Mouse (Mus musculus) liver, embryonic 13.5 days (tissue): ENCODE measurements around the gene Slc26a9. TPM values are rescaled to one million over a fixed set of nuclear protein-coding genes. Genes with fewer than 3 reads are reported as not detected.
A peak's percentile ranks its signal among the peaks of the same experiment; 100 is the strongest.

Experiments
- ATAC-seq: fragments of 200-750 bp; cut with Nextera tagmentation; 2 replicates; pipeline ENCODE4 v1.8.0; 2017; ENCODE audit warnings: low read depth, mild to moderate bottlenecking, moderate number of reproducible peaks, moderate library complexity
- DNase-seq: peaks from one replicate; pipeline ENCODE4 v3.0.0; 2022
- H3K27ac ChIP-seq: fragments of 300-500 bp; sonication (generic); 2 replicates; pipeline ENCODE4 v1.5.1; 2015; ENCODE audit warnings: moderate library complexity, mild to moderate bottlenecking, inconsistent platforms
- H3K27me3 ChIP-seq: fragments of 300-500 bp; sonication (generic); 2 replicates; pipeline ENCODE4 v1.6.1; 2015; ENCODE audit warnings: mild to moderate bottlenecking, inconsistent platforms
- H3K36me3 ChIP-seq: fragments of 300-500 bp; sonication (generic); 2 replicates; pipeline ENCODE4 v1.6.1; 2015; ENCODE audit warnings: mild to moderate bottlenecking, inconsistent platforms
- H3K4me1 ChIP-seq: fragments of 300-500 bp; sonication (generic); replicated peaks from 2 replicates; pipeline ENCODE4 v1.6.1; 2015; ENCODE audit warnings: inconsistent platforms
- H3K4me2 ChIP-seq: fragments of 300-500 bp; sonication (generic); 2 replicates; pipeline ENCODE4 v1.6.1; 2015; ENCODE audit warnings: inconsistent platforms, mild to moderate bottlenecking, moderate library complexity
- H3K4me3 ChIP-seq: fragments of 300-500 bp; sonication (generic); replicated peaks from 2 replicates; pipeline ENCODE4 v1.5.1; 2015; ENCODE audit warnings: mild to moderate bottlenecking, inconsistent platforms
- H3K9ac ChIP-seq: fragments of 300-500 bp; sonication (generic); 2 replicates; pipeline ENCODE4 v1.6.1; 2015; ENCODE audit warnings: mild to moderate bottlenecking, inconsistent platforms
- H3K9me3 ChIP-seq: fragments of 300-500 bp; sonication (generic); replicated peaks from 2 replicates; pipeline ENCODE4 v1.6.1; 2016; ENCODE audit warnings: inconsistent platforms
- WGBS: fragments of 180-500 bp; shearing (Covaris S2); methylation state at CpG from one replicate; pipeline ENCODE4 v1.1.7; 2015; ENCODE audit not compliant: insufficient replicate concordance; 5-methylcytosine and 5-hydroxymethylcytosine counted together
- polyA plus RNA-seq: library from polyadenylated mRNA; unstranded; fragments of >200 nt; fragmentation: Nextera tagmentation; extraction: Ambion mirVana; gene quantifications from 2 replicates; pipeline ENCODE4 v1.2.1, GENCODE M21; 2015

Gene Slc26a9
- polyA plus RNA-seq, 1 experiment from 2014 or later: not detected

- peaks cover 16% of the 10 kb centered on the region for H3K4me1 ChIP-seq
- 71% methylated on average over 7 of the region's 7 CpGs for WGBS
- no peaks in the 10 kb centered on the region for H3K9me3 ChIP-seq
- DNase-seq (no peak), ATAC-seq (no peak)
- H3K36me3 ChIP-seq: no peaks in the 10 kb centered on the region
- H3K27me3 ChIP-seq: 0 out of 2 replicates have a peak, but pooled peaks cover 5% of the 10 kb centered on the region
- H3K4me3 ChIP-seq: no peak overlapping the region
- no peak overlapping the region for H3K9ac ChIP-seq
- H3K27ac ChIP-seq: no peak overlapping the region
- H3K4me2 ChIP-seq: no peak overlapping the region
These were observed 15.0 kb downstream of the Slc26a9 start for GRCm38 (mm10) chr1:131758796-131759195.

GRCm38 (mm10) chr1:131759667-131760427 is 16.0 kb downstream of the Slc26a9 start:
- Histone ChIP-seq H3K4me1 (peaks cover 6% of the 10 kb centered on the region), H3K27ac (no peak overlapping the region), H3K4me2 (no peak overlapping the region), H3K9ac (no peak overlapping the region), H3K9me3 (no peaks in the 10 kb centered on the region), H3K27me3 (0 out of 2 replicates have a peak, but pooled peaks cover 5% of the 10 kb centered on the region), H3K4me3 (no peak overlapping the region), H3K36me3 (no peaks in the 10 kb centered on the region)
- no peak for ATAC-seq
- no peak for DNase-seq
- whole genome bisulfite sequencing: 47% methylated on average over 9 of the region's 9 CpGs

GRCm38 (mm10) chr1:131760428-131760820 is 16.6 kb downstream of the Slc26a9 start:
- ATAC-seq (no peak), DNase-seq (no peak)
- Histone ChIP-seq H3K4me1 (no peaks in the 10 kb centered on the region), H3K9me3 (no peaks in the 10 kb centered on the region), H3K9ac (no peak overlapping the region), H3K4me2 (no peak overlapping the region), H3K4me3 (no peak overlapping the region), H3K36me3 (no peaks in the 10 kb centered on the region), H3K27me3 (0 out of 2 replicates have a peak, but pooled peaks cover 5% of the 10 kb centered on the region), H3K27ac (no peak overlapping the region)
- 72% methylated on average over 3 of the region's 3 CpGs for WGBS

DNA sequence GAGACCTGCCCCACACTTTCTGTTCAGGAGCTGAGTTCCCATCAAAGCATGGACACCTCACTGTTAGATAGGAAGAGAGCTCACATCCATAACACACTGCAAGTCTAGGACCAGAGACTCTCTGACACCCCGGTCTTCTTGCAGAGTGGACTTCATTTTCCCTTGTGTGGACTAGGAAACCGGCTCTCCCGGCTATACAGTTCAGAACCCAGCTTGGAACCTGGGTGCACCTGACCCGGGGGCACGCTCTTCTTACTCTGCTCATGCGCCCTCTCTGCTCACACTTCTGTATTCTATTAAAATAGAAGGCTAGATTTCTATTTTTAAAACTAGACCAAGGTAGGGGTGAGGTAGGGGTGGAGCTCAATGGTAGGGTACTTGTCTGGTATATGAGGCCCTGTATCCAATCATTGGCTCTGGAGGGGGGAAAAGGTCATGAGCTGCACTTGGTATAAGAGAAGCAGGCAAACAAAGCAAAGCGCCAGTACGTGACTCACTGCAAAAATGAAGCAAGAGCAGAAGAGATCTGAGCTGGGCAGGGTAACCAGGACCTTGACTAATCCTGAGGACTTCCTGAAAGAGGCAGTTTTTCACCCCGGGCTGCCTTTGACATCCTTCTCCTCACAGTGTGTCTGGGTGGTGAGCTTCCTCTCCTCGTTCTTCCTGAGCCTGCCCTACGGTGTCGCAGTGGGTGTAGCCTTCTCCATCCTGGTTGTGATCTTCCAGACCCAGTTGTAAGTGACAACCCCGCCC is 17.4 kb downstream of the Slc26a9 start:
- H3K4me1 ChIP-seq: no peaks in the 10 kb centered on the region
- 0 out of 2 replicates have a peak, but pooled peaks cover 5% of the 10 kb centered on the region for H3K27me3 ChIP-seq
- ATAC-seq (no peak), DNase-seq (no peak)
- H3K9ac ChIP-seq: no peak overlapping the region
- no peak overlapping the region for H3K4me2 ChIP-seq
- WGBS: 51% methylated on average over 13 of the region's 13 CpGs
- H3K36me3 ChIP-seq: no peaks in the 10 kb centered on the region
- no peak overlapping the region for H3K27ac ChIP-seq
- no peaks in the 10 kb centered on the region for H3K9me3 ChIP-seq
- no peak overlapping the region for H3K4me3 ChIP-seq

DNA sequence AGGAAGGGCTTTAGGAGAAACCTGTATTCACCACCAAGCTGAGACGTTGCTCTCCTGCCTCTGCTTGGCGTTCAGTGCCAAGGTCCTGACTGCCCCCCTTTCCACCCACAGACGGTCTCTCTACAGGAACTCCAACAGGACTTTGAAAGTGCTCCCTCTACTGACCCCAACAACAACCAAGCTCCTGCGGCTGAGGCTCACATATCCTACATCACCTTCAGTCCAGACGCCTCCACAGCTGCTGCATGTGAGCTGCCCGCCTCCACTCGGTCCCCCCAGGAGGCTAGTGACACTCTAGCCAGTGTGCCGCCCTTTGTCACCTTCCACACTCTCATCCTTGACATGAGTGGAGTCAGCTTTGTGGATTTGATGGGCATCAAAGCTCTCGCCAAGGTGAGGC is 19.9 kb downstream of the Slc26a9 start:
- Histone ChIP-seq H3K4me3 (no peak overlapping the region), H3K27ac (no peak overlapping the region), H3K4me2 (no peak overlapping the region), H3K4me1 (no peaks in the 10 kb centered on the region), H3K9ac (no peak overlapping the region), H3K27me3 (0 out of 2 replicates have a peak, but pooled peaks cover under 1% of the 10 kb centered on the region), H3K9me3 (no peaks in the 10 kb centered on the region), H3K36me3 (no peaks in the 10 kb centered on the region)
- ATAC-seq (no peak), DNase-seq (no peak)
- WGBS: 46% methylated on average over 9 of the region's 9 CpGs

GRCm38 (mm10) chr1:131764581-131765338 is 20.9 kb downstream of the Slc26a9 start:
- Histone ChIP-seq H3K36me3 (no peaks in the 10 kb centered on the region), H3K27ac (no peak overlapping the region), H3K4me2 (no peak overlapping the region), H3K4me1 (no peaks in the 10 kb centered on the region), H3K9ac (no peak overlapping the region), H3K4me3 (no peak overlapping the region), H3K9me3 (no peaks in the 10 kb centered on the region), H3K27me3 (no peaks in the 10 kb centered on the region)
- ATAC-seq (no peak), DNase-seq (no peak)
- 41% methylated on average over 8 of the region's 8 CpGs for WGBS

GRCm38 (mm10) chr1:131765357-131766001 is 21.7 kb downstream of the Slc26a9 start:
- no peak overlapping the region for H3K9ac ChIP-seq
- H3K27ac ChIP-seq: no peak overlapping the region
- no peak for ATAC-seq
- 12% methylated on average over 11 of the region's 11 CpGs for WGBS
- no peaks in the 10 kb centered on the region for H3K27me3 ChIP-seq
- no peaks in the 10 kb centered on the region for H3K4me1 ChIP-seq
- no peak overlapping the region for H3K4me2 ChIP-seq
- no peaks in the 10 kb centered on the region for H3K9me3 ChIP-seq
- no peak overlapping the region for H3K4me3 ChIP-seq
- peak; percentile 34 for DNase-seq
- H3K36me3 ChIP-seq: no peaks in the 10 kb centered on the region

DNA sequence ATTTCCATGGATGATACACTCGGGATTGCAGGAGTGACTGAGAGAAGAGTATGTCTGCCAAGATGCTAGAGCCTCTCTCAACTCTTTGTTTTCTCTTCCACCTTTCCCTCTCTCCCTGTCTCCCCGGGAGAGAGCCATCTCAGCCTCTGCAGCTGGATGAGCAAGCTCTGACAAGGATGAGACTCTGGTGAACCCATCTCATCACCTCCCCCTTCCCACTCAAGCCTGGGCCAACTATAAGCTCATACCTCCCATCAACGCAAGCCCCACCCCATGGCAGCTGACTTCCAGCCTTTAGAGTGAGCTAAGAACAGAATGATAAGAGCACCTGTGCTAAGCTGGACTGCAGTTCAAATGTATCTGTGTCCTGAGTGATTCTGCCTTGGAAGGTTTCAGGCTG is 25.5 kb downstream of the Slc26a9 start:
- H3K36me3 ChIP-seq: no peaks in the 10 kb centered on the region
- no peak overlapping the region for H3K4me3 ChIP-seq
- 47% methylated on average over 3 of the region's 3 CpGs for WGBS
- no peaks in the 10 kb centered on the region for H3K4me1 ChIP-seq
- no peak for DNase-seq
- H3K9me3 ChIP-seq: no peaks in the 10 kb centered on the region
- no peak overlapping the region for H3K9ac ChIP-seq
- H3K4me2 ChIP-seq: no peak overlapping the region
- H3K27me3 ChIP-seq: no peaks in the 10 kb centered on the region
- no peak for ATAC-seq
- no peak overlapping the region for H3K27ac ChIP-seq

GRCm38 (mm10) chr1:131770656-131771055 is 26.8 kb downstream of the Slc26a9 start:
- 62% methylated on average over 4 of the region's 4 CpGs for WGBS
- H3K9ac ChIP-seq: no peak overlapping the region
- H3K4me1 ChIP-seq: no peaks in the 10 kb centered on the region
- no peaks in the 10 kb centered on the region for H3K9me3 ChIP-seq
- no peak overlapping the region for H3K27ac ChIP-seq
- ATAC-seq (no peak), DNase-seq (no peak)
- no peaks in the 10 kb centered on the region for H3K36me3 ChIP-seq
- H3K4me2 ChIP-seq: no peak overlapping the region
- no peaks in the 10 kb centered on the region for H3K27me3 ChIP-seq
- H3K4me3 ChIP-seq: no peak overlapping the region

GRCm38 (mm10) chr1:131771440-131771839 is 27.6 kb downstream of the Slc26a9 start:
- Histone ChIP-seq H3K4me3 (no peak overlapping the region), H3K4me1 (no peaks in the 10 kb centered on the region), H3K9ac (no peak overlapping the region), H3K27me3 (no peaks in the 10 kb centered on the region), H3K9me3 (no peaks in the 10 kb centered on the region), H3K4me2 (no peak overlapping the region), H3K27ac (no peak overlapping the region), H3K36me3 (no peaks in the 10 kb centered on the region)
- no peak for DNase-seq
- no peak for ATAC-seq

- Histone ChIP-seq H3K4me2 (no peak overlapping the region), H3K9ac (no peak overlapping the region), H3K4me3 (no peak overlapping the region), H3K27me3 (peaks cover 30% of the 10 kb centered on the region), H3K27ac (no peak overlapping the region), H3K9me3 (no peaks in the 10 kb centered on the region), H3K36me3 (no peaks in the 10 kb centered on the region), H3K4me1 (no peaks in the 10 kb centered on the region)
- DNase-seq (no peak), ATAC-seq (no peak)
- WGBS: 46% methylated on average over 3 of the region's 3 CpGs
These were observed 50.8 kb downstream of the Slc26a9 start for GRCm38 (mm10) chr1:131794591-131794990.
